Mouse (Mus musculus): ENCODE data around the gene Krba1. TPM values are rescaled to one million over a fixed set of nuclear protein-coding genes. Genes with fewer than 3 reads are reported as not detected.
A peak's percentile ranks its signal among the peaks of the same experiment; 100 is the strongest.

Krba1 gene
- polyA plus RNA-seq (2014; fragmentation: Nextera tagmentation; extraction: Ambion mirVana): 18.6 and 22.3 TPM in 2 replicates

DNA sequence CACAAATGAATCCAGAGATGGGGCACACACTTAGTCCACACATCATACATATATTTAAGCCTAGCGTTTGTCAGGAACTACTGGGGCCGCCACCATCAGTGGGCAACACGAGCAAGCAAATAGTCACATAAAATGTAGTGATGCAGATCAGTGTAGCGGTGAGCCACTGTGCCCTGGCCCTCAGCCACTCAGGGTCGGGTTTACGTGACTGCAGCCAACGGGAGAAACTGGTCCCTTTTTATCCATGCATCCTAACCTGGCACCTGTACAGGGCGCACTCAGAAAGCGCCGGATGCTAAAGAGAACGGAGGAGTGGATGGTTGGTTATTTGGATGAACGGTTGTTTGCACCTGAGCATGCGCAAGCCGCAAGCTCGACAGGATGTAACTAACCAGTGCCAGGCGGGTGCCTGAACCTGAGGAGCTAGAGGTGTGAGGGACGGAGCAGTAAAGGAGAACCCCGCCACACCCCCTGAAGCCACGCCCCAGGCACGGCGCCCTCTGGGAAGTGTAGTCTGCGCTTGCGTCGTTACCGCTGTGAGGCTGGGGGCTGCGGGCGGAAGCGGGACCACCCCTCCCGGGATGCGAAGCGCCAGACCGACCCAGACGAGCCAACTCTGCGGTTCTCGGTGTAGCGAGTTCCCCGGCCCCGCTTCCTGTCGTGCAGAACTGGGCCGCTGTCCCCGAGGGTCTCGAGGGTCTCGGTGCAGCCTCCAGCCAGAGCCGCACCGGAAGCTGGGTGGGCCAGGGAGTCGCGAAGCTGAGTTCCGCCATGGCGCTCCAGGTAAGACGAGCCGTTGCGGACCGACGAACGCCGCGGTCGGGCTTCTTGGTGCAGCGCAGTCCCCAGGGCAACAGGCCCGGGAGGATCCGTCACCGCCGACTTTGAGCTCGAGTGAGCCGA is at the start of gene Krba1:
Gene Krba1 (plus strand): TSS at position 482 of the 903 bp plus-strand sequence.
- Histone ChIP-seq H3K36me3 (ENCODE audit: insufficient read depth) (no peaks in the 10 kb centered on the region), H3K27ac (ENCODE audit: low read depth) (peak within 1 kb of the TSS; percentile 80), H3K4me1 (ENCODE audit: insufficient read depth) (peaks cover 6% of the 10 kb centered on the region; the same call in 1 of the 2 replicates), H3K4me2 (peak within 1 kb of the TSS; percentile 82), H3K9me3 (ENCODE audit: low read depth, low read length) (no peaks in the 10 kb centered on the region), H3K27me3 (ENCODE audit: insufficient read depth, low read length) (no peaks in the 10 kb centered on the region), H3K4me3 (ENCODE audit: low read depth, low read length) (peak within 1 kb of the TSS; percentile 77), H3K9ac (peak within 1 kb of the TSS; percentile 83)
- DNase-seq (peak; percentile 89), ATAC-seq (ENCODE audit: insufficient read depth) (peak; percentile 97)
- no peak for TF ChIP-seq CTCF (IDR thresholded peaks at IDR 0.05; ENCODE audit: low read depth)
- WGBS: 1% methylated on average over 65 of the region's 65 CpGs

GRCm38 (mm10) chr6:48358897-48359296 is 36.5 kb upstream of the Krba1 start:
- Histone ChIP-seq H3K27ac (ENCODE audit: low read depth) (no peak overlapping the region), H3K36me3 (ENCODE audit: insufficient read depth) (no peaks in the 10 kb centered on the region), H3K27me3 (ENCODE audit: insufficient read depth, low read length) (no peaks in the 10 kb centered on the region), H3K4me3 (ENCODE audit: low read depth, low read length) (no peak overlapping the region), H3K4me2 (no peak overlapping the region), H3K4me1 (ENCODE audit: insufficient read depth) (no peaks in the 10 kb centered on the region), H3K9me3 (ENCODE audit: low read depth, low read length) (no peaks in the 10 kb centered on the region), H3K9ac (no peak overlapping the region)
- no peak for TF ChIP-seq CTCF (IDR thresholded peaks at IDR 0.05; ENCODE audit: low read depth)
- DNase-seq (no peak), ATAC-seq (ENCODE audit: insufficient read depth) (no peak)
- WGBS: 68% methylated on average over 3 of the region's 3 CpGs

DNA sequence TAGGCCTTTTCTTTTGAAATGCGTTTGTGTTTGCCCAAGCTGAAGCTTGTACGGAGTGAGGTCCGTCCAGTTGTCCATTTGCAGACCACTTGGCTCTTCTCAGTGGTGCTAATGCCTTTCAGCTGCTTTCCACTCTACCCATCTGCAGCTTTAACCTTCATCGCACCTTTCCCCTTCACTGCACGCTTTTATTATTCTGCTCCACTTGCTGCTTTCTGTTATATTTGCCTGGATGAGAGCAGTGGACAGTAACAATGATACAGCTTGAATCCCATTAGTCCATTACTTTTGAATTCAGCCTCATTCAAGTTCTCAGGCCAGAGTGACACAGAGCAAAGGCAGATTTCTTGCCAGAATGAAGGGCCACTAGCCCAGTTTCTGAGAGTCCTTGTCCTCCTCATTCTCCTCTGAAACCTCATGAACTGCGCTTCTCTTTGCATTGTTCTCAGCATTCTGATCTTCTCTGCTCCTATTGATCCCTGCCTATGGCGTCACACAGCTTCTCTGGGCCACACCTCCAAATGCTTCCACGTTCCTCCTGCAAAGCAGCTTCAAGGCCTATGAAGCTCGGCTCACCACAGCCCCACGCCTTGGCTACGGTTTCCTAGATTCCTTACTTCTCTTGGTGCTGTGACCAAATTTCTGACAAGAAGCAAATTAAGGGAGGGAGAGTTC is 28.9 kb upstream of the Krba1 start:
- no peaks in the 10 kb centered on the region for H3K9me3 ChIP-seq (ENCODE audit: low read depth, low read length)
- no peak overlapping the region for H3K4me2 ChIP-seq
- ATAC-seq (ENCODE audit: insufficient read depth) (no peak), DNase-seq (no peak)
- no peak overlapping the region for H3K9ac ChIP-seq
- H3K27ac ChIP-seq (ENCODE audit: low read depth): no peak overlapping the region
- H3K36me3 ChIP-seq (ENCODE audit: insufficient read depth): no peaks in the 10 kb centered on the region
- H3K4me1 ChIP-seq (ENCODE audit: insufficient read depth): no peaks in the 10 kb centered on the region
- no peaks in the 10 kb centered on the region for H3K27me3 ChIP-seq (ENCODE audit: insufficient read depth, low read length)
- 62% methylated on average over 11 of the region's 11 CpGs for WGBS
- no peak overlapping the region for H3K4me3 ChIP-seq (ENCODE audit: low read depth, low read length)
- TF ChIP-seq CTCF (IDR thresholded peaks at IDR 0.05; ENCODE audit: low read depth): no peak

DNA sequence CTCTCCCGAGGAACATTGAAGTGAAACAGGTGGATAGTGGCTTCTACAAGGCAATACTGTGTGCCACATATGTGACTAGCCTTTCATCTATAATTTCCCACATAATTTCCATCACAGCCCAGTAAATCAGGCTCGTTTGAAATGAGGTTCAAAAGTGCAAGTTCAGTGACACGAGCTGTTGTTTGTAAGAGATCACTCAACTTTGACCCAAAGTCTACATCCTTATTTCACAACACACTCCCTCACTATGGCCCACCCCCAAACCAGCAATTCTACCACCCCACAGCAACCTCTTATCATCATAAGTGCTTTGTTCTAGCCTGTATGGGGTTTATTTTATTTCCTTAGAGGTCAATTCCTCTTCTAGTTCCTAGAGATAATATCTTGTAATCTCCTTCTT is 7.2 kb upstream of the Krba1 start:
- no peak overlapping the region for H3K9ac ChIP-seq
- no peak overlapping the region for H3K4me2 ChIP-seq
- H3K27ac ChIP-seq (ENCODE audit: low read depth): no peak overlapping the region
- H3K27me3 ChIP-seq (ENCODE audit: insufficient read depth, low read length): no peaks in the 10 kb centered on the region
- DNase-seq (no peak), ATAC-seq (ENCODE audit: insufficient read depth) (no peak)
- no peak for TF ChIP-seq CTCF (IDR thresholded peaks at IDR 0.05; ENCODE audit: low read depth)
- H3K4me3 ChIP-seq (ENCODE audit: low read depth, low read length): no peak overlapping the region
- WGBS: 43% methylated on average over 3 of the region's 3 CpGs
- H3K4me1 ChIP-seq (ENCODE audit: insufficient read depth): no peaks in the 10 kb centered on the region
- no peaks in the 10 kb centered on the region for H3K36me3 ChIP-seq (ENCODE audit: insufficient read depth)
- H3K9me3 ChIP-seq (ENCODE audit: low read depth, low read length): no peaks in the 10 kb centered on the region

- no peak overlapping the region for H3K9ac ChIP-seq
- no peaks in the 10 kb centered on the region for H3K36me3 ChIP-seq (ENCODE audit: insufficient read depth)
- ATAC-seq (ENCODE audit: insufficient read depth): no peak
- no peak for DNase-seq
- H3K4me2 ChIP-seq: no peak overlapping the region
- no peak overlapping the region for H3K4me3 ChIP-seq (ENCODE audit: low read depth, low read length)
- no peak for TF ChIP-seq CTCF (IDR thresholded peaks at IDR 0.05; ENCODE audit: low read depth)
- no peaks in the 10 kb centered on the region for H3K9me3 ChIP-seq (ENCODE audit: low read depth, low read length)
- no peak overlapping the region for H3K27ac ChIP-seq (ENCODE audit: low read depth)
- no peaks in the 10 kb centered on the region for H3K27me3 ChIP-seq (ENCODE audit: insufficient read depth, low read length)
- peaks cover 6% of the 10 kb centered on the region; the same call in 1 of the 2 replicates for H3K4me1 ChIP-seq (ENCODE audit: insufficient read depth)
Observed at GRCm38 (mm10) chr6:48393811-48394210, 1.6 kb upstream of the Krba1 start.

DNA sequence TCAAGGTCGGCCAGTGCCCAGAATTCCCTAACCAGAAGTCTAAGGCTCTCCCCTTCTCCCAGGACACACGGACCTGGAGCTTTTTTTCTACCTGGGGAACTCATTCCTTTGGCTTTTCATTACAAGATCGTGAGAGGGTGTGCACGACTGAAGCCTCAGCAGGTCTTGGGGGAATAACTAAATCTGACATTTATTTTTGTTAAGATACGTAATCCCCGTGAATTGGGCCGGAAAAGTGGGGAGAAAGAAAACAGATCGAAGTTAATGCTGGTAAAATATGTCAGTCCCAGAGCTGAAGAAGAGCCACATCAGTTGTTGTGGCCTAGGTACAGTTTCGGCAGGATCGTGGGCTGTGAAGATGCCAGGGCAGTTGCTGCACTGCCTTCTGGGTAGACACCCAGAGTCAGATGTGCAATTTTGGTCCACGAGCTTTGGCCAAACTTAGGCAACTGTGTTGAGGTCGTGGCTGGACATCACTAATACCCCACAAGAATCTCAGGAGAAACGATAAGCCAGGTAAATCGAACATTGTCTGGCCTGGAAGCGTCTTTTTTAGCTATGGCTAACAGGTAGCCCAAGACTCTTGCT is 716 bp downstream of the Krba1 start:
- H3K4me3 ChIP-seq (ENCODE audit: low read depth, low read length): peak overlapping the region; percentile 77
- H3K27me3 ChIP-seq (ENCODE audit: insufficient read depth, low read length): no peaks in the 10 kb centered on the region
- no peak for TF ChIP-seq CTCF (IDR thresholded peaks at IDR 0.05; ENCODE audit: low read depth)
- no peaks in the 10 kb centered on the region for H3K36me3 ChIP-seq (ENCODE audit: insufficient read depth)
- no peaks in the 10 kb centered on the region for H3K9me3 ChIP-seq (ENCODE audit: low read depth, low read length)
- H3K4me2 ChIP-seq: peak overlapping the region; percentile 82
- H3K9ac ChIP-seq: peak overlapping the region; percentile 83
- ATAC-seq (ENCODE audit: insufficient read depth) (no peak), DNase-seq (peak; percentile 16)
- WGBS: 27% methylated on average over 15 of the region's 15 CpGs
- H3K27ac ChIP-seq (ENCODE audit: low read depth): peak overlapping the region; percentile 80; the same call in 1 of the 2 replicates
- H3K4me1 ChIP-seq (ENCODE audit: insufficient read depth): peaks cover 6% of the 10 kb centered on the region; the same call in 1 of the 2 replicates
